Mouse (Mus musculus) heart, postnatal 14 days (tissue): ENCODE results near the gene Gm5134. TPM values are rescaled to one million over a fixed set of nuclear protein-coding genes. Genes with fewer than 3 reads are reported as not detected.

Source experiments
- DNase-seq, 2 experiments: peaks; one replicate each; pipeline ENCODE4 v3.0.0; 2021 to 2022
- intact Hi-C: fragments of 180-260 bp; cut with DNase I; formaldehyde crosslinking; loops from one replicate; pipeline ENCODE4 v1.15.1; 2025
- long read RNA-seq, 2 experiments: library from polyadenylated mRNA; stranded (forward); transcript quantifications; one replicate each; pipeline ENCODE4 v2.0.0; 2021
- total RNA-seq, 2 experiments: library from RNA; stranded (reverse); gene quantifications; 2 replicates each; pipeline ENCODE4 v1.2.3; 2021

Gene Gm5134
- total RNA-seq: not detected
- long read RNA-seq, experiment 1: 0 reads
- long read RNA-seq, experiment 2: 0 reads

GRCm38 (mm10) chr10:75954381-75954811, at the start of gene Gm5134:
Gene Gm5134, plus strand, starts transcription at chr10:75954514.
- intact Hi-C loops: loop anchor here (5.0 kb wide), 2 partner anchors 317 to 367 kb away; partner anchors contain the start of gene Ggt5
- no peak for DNase-seq

- intact Hi-C loops: no loop called here
- DNase-seq: no peak
Measured at GRCm38 (mm10) chr10:75906882-75907281, 47.4 kb upstream of the Gm5134 start.

GRCm38 (mm10) chr10:75910698-75911097, 43.6 kb upstream of the Gm5134 start:
- DNase-seq: no peak
- intact Hi-C loops: no loop called here

DNA sequence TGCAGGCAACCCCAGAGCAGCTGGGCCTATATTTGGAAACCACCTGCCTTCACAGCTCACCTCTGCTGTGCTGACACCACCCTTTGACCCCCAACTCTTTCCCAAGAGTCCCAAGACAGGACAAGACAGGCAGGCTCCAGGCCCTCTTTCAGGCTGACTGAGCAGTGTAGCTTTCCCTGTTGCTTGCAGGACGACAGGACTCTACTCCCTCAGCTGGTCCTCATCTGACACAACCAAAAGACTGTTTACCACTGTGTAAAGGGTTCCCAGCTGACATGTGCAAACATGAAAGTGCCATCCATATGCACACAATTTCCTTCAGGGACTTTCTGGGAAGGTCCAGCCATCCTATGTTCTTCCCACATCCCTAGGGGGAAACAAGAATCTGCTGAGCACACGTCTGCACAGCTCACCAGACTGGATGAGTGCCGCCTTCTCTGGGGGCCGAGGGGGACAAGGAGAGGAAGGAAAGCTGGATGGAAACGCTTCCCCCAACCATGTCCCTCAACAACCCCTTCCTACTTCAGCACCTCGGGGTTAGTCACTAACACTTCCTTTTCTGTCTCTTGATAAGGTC, 41.2 kb upstream of the Gm5134 start:
- intact Hi-C loops: no loop called here
- no peak for DNase-seq

GRCm38 (mm10) chr10:75915557-75915956, 38.8 kb upstream of the Gm5134 start:
- intact Hi-C loops: no loop called here
- no peak for DNase-seq

DNA sequence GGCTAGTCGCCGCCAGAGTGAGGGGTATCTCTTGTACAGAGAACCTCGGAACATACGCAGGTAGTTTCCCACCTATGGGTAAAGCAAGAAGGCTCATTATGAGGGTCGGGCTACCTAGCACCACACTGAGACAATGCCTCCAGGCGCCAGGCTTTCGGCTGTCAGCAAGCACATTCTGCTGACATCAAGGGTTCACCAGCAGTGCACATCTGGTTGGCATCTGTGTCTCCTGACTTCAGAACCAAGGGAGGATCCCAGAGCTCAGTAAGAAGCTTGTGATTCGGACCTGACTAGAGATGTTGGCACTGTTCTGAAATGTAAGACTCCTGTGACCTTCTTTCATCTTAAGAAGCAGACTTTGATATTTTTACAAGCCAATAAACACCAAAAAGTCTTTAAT, 37.5 kb upstream of the Gm5134 start:
- intact Hi-C loops: no loop called here

GRCm38 (mm10) chr10:75919026-75919425, 35.3 kb upstream of the Gm5134 start:
- DNase-seq: no peak
- intact Hi-C loops: no loop called here

More for the DNA sequence above, 37.5 kb upstream of the Gm5134 start:
- DNase-seq: no peak

GRCm38 (mm10) chr10:75921026-75921725, 33.1 kb upstream of the Gm5134 start, which contains the start of gene Smarcb1:
Gene Smarcb1, minus strand, starts transcription at chr10:75921617.
- intact Hi-C loops: loop anchor here (2.0 kb wide), 1 partner anchor 30 kb away; no protein-coding TSS in a partner anchor
- DNase-seq: peak; percentile 96 to 97

DNA sequence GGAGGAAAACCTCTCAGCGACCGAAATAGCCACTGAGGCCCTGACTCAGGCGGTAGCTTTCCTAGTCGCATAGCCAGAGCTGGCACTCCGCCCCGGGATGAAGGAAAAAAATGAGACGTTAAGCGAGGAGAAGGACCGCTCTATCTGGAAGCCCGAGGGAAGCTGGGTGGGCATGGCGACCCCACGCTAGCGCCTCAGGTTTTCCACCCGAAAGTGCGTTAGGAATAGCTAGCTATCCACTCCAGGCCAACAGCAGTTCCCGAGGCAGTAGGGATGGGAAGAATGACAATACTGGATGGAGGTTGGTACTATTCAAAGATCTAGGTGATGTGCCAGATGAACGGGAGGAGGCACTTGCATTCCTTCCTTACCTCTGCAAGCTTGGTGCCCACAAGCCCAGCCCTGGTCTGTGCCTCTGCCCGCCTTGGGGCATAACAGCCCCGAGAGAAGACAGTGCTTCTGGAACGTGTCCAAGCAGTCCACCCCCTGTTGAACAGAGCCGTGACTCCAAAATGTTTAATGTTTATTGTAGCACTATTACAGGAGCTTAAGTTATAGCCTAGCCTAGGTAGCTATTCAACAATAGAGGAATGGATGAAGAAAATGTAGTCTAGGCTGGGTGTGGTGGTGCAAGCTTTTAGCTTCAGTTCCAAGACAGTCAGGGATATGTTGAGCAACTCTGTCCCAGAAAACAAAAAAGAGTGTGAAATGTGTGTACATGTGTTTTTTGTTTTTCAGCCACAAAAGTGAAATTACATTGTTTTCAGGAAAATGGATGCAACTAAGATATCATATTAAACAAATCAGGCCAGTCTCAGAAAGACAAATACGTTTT, 32.4 kb upstream of the Gm5134 start:
- intact Hi-C loops: loop anchor here (2.0 kb wide), 1 partner anchor 29 kb away; no protein-coding TSS in a partner anchor
- DNase-seq: peak in 1 of 2 experiments; percentile 35

DNA sequence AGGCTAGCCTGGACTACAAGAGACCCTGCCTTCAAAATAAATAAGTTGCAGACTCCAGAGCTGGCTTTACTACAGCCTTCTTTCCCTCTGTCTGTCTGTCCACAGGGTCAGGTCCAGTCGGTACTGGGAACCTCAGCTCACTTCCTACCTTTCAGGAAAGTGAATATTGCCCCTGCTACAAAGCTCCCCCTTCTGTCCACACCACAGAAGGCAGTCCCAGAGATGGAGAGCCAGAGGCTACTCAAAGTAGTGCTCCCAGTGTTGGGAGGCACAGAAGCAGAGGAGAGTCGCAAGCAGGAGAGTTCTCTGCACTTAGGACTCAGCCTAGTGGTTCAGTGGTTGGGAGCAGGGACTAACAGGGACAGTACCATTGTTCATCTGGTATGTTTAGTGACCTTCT, 30.0 kb upstream of the Gm5134 start:
- DNase-seq: no peak
- intact Hi-C loops: no loop called here

- no peak for DNase-seq
- intact Hi-C loops: no loop called here
Measured at GRCm38 (mm10) chr10:75926396-75926795, 27.9 kb upstream of the Gm5134 start.

DNA sequence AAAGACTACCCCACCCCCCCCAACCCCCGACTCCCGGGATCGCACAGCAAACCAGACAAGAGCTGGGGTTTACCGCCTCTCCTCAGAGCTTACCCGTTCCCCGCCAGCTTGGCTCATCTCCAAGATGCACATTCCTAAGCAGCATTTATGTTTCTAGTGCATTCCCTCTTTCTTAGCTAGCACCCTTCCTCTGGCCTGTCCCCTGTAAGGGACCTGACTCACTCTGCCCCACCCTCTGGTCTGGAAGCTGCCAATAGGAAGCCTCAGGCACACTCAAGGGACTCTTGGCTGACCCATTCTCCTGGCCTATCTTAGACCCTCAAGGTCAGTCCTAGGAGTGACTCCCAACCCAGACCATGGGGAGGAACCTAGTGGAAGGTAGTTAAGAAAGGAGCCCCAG, 24.0 kb upstream of the Gm5134 start:
- DNase-seq: no peak

GRCm38 (mm10) chr10:75931311-75931710, 23.0 kb upstream of the Gm5134 start:
- intact Hi-C loops: no loop called here
- DNase-seq: no peak

More for the DNA sequence above, 24.0 kb upstream of the Gm5134 start:
- intact Hi-C loops: no loop called here

GRCm38 (mm10) chr10:75932081-75932678, 22.1 kb upstream of the Gm5134 start:
- peak; percentile 74 to 79 for DNase-seq
- intact Hi-C loops: no loop called here

DNA sequence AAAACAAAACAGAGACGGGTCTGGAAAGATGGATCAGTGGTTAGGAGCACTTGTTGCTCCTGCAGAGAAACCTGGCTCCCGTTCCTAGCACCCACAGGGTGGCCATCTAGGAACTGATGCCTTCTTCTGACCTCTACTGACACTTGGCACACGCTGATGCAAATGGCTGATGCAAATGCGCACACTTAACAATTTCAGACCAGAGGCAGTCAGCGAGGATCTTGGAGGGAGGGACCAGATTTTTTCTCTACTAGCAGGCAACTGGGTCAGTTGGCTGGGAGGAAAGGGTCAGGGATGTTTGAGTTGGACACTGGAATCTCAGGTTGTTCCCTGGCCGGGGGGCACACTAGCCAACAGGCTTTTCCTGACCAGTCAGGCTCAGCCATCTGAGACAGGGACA, 21.4 kb upstream of the Gm5134 start, which contains the start of gene Chchd10:
Gene Chchd10 (plus strand): TSS at position 240 of the 400 bp plus-strand sequence.
- intact Hi-C loops: no loop called here
- no peak for DNase-seq

DNA sequence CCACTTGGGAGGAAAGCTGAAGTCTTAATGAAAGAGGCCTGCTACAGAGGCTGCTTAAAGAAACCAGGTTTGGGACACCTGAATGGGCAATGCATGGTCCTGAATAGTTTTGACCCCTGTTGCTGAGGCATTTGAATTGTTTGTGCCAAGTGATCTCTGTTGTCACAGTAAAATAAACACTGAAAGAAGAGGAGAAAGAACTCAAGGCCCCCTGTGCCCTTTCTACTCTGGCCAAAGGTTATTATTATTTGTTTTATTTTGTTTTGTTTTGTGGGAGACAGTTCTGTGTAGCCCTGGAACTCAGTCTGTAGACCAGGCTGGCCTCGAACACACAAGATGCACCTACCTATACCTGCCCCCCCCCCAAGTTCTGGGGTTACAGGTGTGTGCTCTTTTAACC, 19.3 kb upstream of the Gm5134 start:
- DNase-seq: no peak
- intact Hi-C loops: no loop called here

- DNase-seq: peak; percentile 61 to 70
- intact Hi-C loops: no loop called here
Measured at GRCm38 (mm10) chr10:75935680-75936541, 18.4 kb upstream of the Gm5134 start, which contains the start of gene Mmp11. Gene Mmp11, minus strand, starts transcription at chr10:75936496.

GRCm38 (mm10) chr10:75936909-75937667, 17.2 kb upstream of the Gm5134 start:
- DNase-seq: no peak
- intact Hi-C loops: no loop called here
